22 mouse cellular contexts compared by ENCODE assay signal in the genomic region with DNA sequence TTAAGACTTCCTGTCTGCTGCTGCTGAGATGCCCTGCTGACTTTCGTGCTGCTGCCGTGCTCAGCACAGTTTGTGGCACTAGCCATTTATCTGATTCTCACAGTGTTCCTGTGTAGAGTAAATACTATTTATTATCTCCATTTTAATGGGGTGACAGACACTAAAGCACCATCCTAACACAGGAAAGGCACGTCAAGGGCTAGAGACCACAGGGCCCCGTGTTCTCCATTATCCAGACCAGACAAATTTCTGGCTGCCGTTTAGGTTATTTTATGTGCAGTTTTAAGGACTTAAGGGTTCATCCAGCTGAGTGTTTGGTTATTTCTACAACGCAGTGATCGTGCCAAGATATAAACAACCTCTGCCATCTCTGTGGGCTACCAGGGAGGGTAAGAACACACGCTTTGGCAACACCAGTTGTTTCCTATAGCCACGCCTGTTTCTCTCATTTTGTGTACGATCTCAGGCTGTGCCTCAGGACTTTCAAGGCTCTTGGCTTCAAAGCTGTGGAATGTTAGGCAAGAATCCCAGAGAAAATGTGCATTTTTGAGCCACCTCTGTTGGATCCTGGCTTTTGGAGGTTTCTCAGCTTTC.
DNase-seq lines count a peak whose midpoint lies in the region; ATAC-seq and TF ChIP-seq lines count a peak whose summit lies in the region.
"Had no signal": no experiment of that assay in that cellular context is flagged by ENCODE, and none has a peak within 500 bp of the region (broad histone marks: within the 10 kb centered on the region; RNA-seq: fewer than 3 reads in every experiment).

No protein-coding gene starts in this region.

- no peaks in the 10 kb centered on the region for H3K9me3 ChIP-seq in liver, embryonic 11.5 days (ENCODE audit: control insufficient read depth, low read length)
- H3K9me3 ChIP-seq in midbrain, embryonic 11.5 days (ENCODE audit: control insufficient read depth, low read length): no peaks in the 10 kb centered on the region
- H3K9me3 ChIP-seq in midbrain, embryonic 14.5 days (ENCODE audit: control insufficient read depth, low read length): no peaks in the 10 kb centered on the region
- H3K9me3 ChIP-seq in stomach, postnatal 0 days (ENCODE audit: control insufficient read depth, low read length): no peaks in the 10 kb centered on the region
- H3K9me3 ChIP-seq: liver, embryonic 13.5 days had no signal

- no peak overlapping the region for H3K27ac ChIP-seq in liver, embryonic 11.5 days (ENCODE audit: low read depth, low read length)
- H3K27ac ChIP-seq in midbrain, embryonic 11.5 days (ENCODE audit: low read depth, low read length): no peak overlapping the region
- no peak overlapping the region for H3K27ac ChIP-seq in midbrain, embryonic 14.5 days (replicated peaks; ENCODE audit: low read depth, low read length)
- H3K27ac ChIP-seq in stomach, postnatal 0 days (replicated peaks): no peak overlapping the region
- H3K27ac ChIP-seq: heart, adult 2 months; liver, embryonic 13.5 days; macrophage had no signal

- 52% methylated on average over 10 of the region's 10 CpGs for WGBS in liver, embryonic 11.5 days
- 84% methylated on average over 10 of the region's 10 CpGs for WGBS in midbrain, embryonic 11.5 days
- 89% methylated on average over 10 of the region's 10 CpGs for WGBS in midbrain, embryonic 14.5 days
- 38% methylated on average over 10 of the region's 10 CpGs for WGBS in stomach, postnatal 0 days

- H3K4me1 ChIP-seq in liver, embryonic 11.5 days (replicated peaks; ENCODE audit: control insufficient read depth, insufficient read depth, low read length): no peaks in the 10 kb centered on the region
- no peaks in the 10 kb centered on the region for H3K4me1 ChIP-seq in midbrain, embryonic 11.5 days (ENCODE audit: control insufficient read depth, insufficient read depth, low read length)
- no peaks in the 10 kb centered on the region for H3K4me1 ChIP-seq in midbrain, embryonic 14.5 days (ENCODE audit: control insufficient read depth, insufficient read depth, low read length)
- no peaks in the 10 kb centered on the region for H3K4me1 ChIP-seq in stomach, postnatal 0 days (replicated peaks; ENCODE audit: control insufficient read depth, insufficient read depth)
- H3K4me1 ChIP-seq: liver, embryonic 13.5 days had no signal

- H3K4me2 ChIP-seq in liver, embryonic 11.5 days: peak overlapping the region; percentile 17; the same call in 1 of the 2 replicates
- H3K4me2 ChIP-seq in midbrain, embryonic 11.5 days: no peak overlapping the region
- no peak overlapping the region for H3K4me2 ChIP-seq in midbrain, embryonic 14.5 days (ENCODE audit: low read length)
- no peak overlapping the region for H3K4me2 ChIP-seq in stomach, postnatal 0 days (replicated peaks; ENCODE audit: low read depth)
- H3K4me2 ChIP-seq: liver, embryonic 13.5 days had no signal

- TF ChIP-seq CTCF in stomach, postnatal 0 days (IDR thresholded peaks at IDR 0.05; ENCODE audit: low read depth): no peak

- no peak for DNase-seq in liver, embryonic 11.5 days (ENCODE audit: low spot score)
- no peak for DNase-seq in liver
- peak; percentile 60 for DNase-seq in midbrain, embryonic 11.5 days (ENCODE audit: low spot score, missing footprints)
- DNase-seq in midbrain, embryonic 14.5 days: no peak
- DNase-seq in gonadal fat pad, adult 2 months (ENCODE audit: low read depth): peak; percentile 31
- no peak for DNase-seq in left cerebral cortex, adult 11 months (ENCODE audit: low spot score)
- no peak for DNase-seq in stomach, postnatal 0 days (ENCODE audit: low spot score)
- DNase-seq: adrenal gland, postnatal 10 days; B cell, adult 2 months; cerebellum, postnatal 10 days; gastrocnemius, postnatal 14 days; heart, adult 2 months; heart, postnatal 4 days; kidney, adult 11 months; liver, embryonic 13.5 days; right cerebral cortex, postnatal 25 days; thymus, adult 18-20 months; thymus, postnatal 4 days had no signal

- H3K4me3 ChIP-seq in liver, embryonic 11.5 days (ENCODE audit: low read depth, low read length): no peak overlapping the region
- H3K4me3 ChIP-seq in midbrain, embryonic 11.5 days (ENCODE audit: low read depth, low read length): no peak overlapping the region
- no peak overlapping the region for H3K4me3 ChIP-seq in midbrain, embryonic 14.5 days (replicated peaks; ENCODE audit: low read depth, low read length)
- no peak overlapping the region for H3K4me3 ChIP-seq in stomach, postnatal 0 days (ENCODE audit: low read depth, low read length)
- H3K4me3 ChIP-seq: heart, adult 2 months; liver, embryonic 13.5 days had no signal

- no peak for ATAC-seq in liver, embryonic 11.5 days (replicated peaks; ENCODE audit: low FRiP score)
- ATAC-seq in midbrain, embryonic 11.5 days (ENCODE audit: low FRiP score): no peak
- ATAC-seq in midbrain, embryonic 14.5 days (ENCODE audit: low FRiP score, low TSS enrichment): no peak
- no peak for ATAC-seq in stomach, postnatal 0 days (ENCODE audit: low FRiP score, low TSS enrichment)
- ATAC-seq: forebrain, embryonic 14.5 days; midbrain, embryonic 16.5 days; Patski had no signal

- no peak for TF ChIP-seq EP300 in stomach, postnatal 0 days (optimal IDR thresholded peaks at IDR 0.05)

- H3K36me3 ChIP-seq in liver, embryonic 11.5 days (ENCODE audit: control insufficient read depth, insufficient read depth, low read length): no peaks in the 10 kb centered on the region
- no peaks in the 10 kb centered on the region for H3K36me3 ChIP-seq in midbrain, embryonic 11.5 days (ENCODE audit: control insufficient read depth, insufficient read depth, low read length)
- no peaks in the 10 kb centered on the region for H3K36me3 ChIP-seq in midbrain, embryonic 14.5 days (ENCODE audit: control insufficient read depth, insufficient read depth, low read length)
- H3K36me3 ChIP-seq in stomach, postnatal 0 days (ENCODE audit: control insufficient read depth, insufficient read depth, low read length): no peaks in the 10 kb centered on the region
- H3K36me3 ChIP-seq: liver, embryonic 13.5 days had no signal

- no peak overlapping the region for H3K9ac ChIP-seq in liver, embryonic 11.5 days (ENCODE audit: low read depth, low read length)
- H3K9ac ChIP-seq in midbrain, embryonic 11.5 days (ENCODE audit: low read length): no peak overlapping the region
- no peak overlapping the region for H3K9ac ChIP-seq in midbrain, embryonic 14.5 days (replicated peaks; ENCODE audit: low read length)
- H3K9ac ChIP-seq in stomach, postnatal 0 days (ENCODE audit: low read length): no peak overlapping the region
- H3K9ac ChIP-seq: liver, embryonic 13.5 days had no signal

- H3K27me3 ChIP-seq in liver, embryonic 11.5 days (replicated peaks; ENCODE audit: control insufficient read depth, insufficient read depth, low read length): no peaks in the 10 kb centered on the region
- H3K27me3 ChIP-seq in midbrain, embryonic 11.5 days (ENCODE audit: control insufficient read depth, insufficient read depth, low read length): no peaks in the 10 kb centered on the region
- H3K27me3 ChIP-seq in midbrain, embryonic 14.5 days (ENCODE audit: control insufficient read depth, insufficient read depth, low read length): no peaks in the 10 kb centered on the region
- H3K27me3 ChIP-seq in stomach, postnatal 0 days (ENCODE audit: control insufficient read depth, insufficient read depth, low read length): no peaks in the 10 kb centered on the region
- H3K27me3 ChIP-seq: liver, embryonic 13.5 days; Patski had no signal

Comparison
In these comparisons a context has a peak if more than half of its experiments do, and no peak if none do; other contexts are left out.
1. DNase-seq: peak in midbrain, embryonic 11.5 days (single experiment) and gonadal fat pad, adult 2 months (single experiment); none in liver, embryonic 11.5 days (single experiment), liver (single experiment), midbrain, embryonic 14.5 days (single experiment), left cerebral cortex, adult 11 months (single experiment) and stomach, postnatal 0 days (single experiment).